Mouse (Mus musculus) T-cell, adult 2 months (primary cell): ENCODE results near the gene Sim2.

Experiments used
- DNase-seq: peaks from one replicate; pipeline ENCODE4 v3.0.0; 2022; ENCODE audit warnings: low spot score

Gene Sim2

GRCm38 (mm10) chr16:94164236-94164635, 79.5 kb downstream of the Sim2 start:
- no peak for DNase-seq

- DNase-seq: no peak
Measured at GRCm38 (mm10) chr16:94164978-94165377, 80.2 kb downstream of the Sim2 start.

GRCm38 (mm10) chr16:94168655-94169545, 84.2 kb downstream of the Sim2 start:
- no peak for DNase-seq

GRCm38 (mm10) chr16:94170218-94170617, 85.5 kb downstream of the Sim2 start:
- DNase-seq: no peak

- DNase-seq: no peak
Measured at GRCm38 (mm10) chr16:94173361-94173760, 88.6 kb downstream of the Sim2 start.

GRCm38 (mm10) chr16:94175366-94175986, 90.7 kb downstream of the Sim2 start:
- DNase-seq: no peak
